In genomic region chr7:127228615-127229303, GRCm38 (mm10) we compare ENCODE assay signal across 9 mouse cellular contexts. TPM values are rescaled to one million over a fixed set of nuclear protein-coding genes. Genes with fewer than 3 reads are reported as not detected.
DNase-seq lines count a peak whose midpoint lies in the region; ATAC-seq and TF ChIP-seq lines count a peak whose summit lies in the region.
"Had no signal": no experiment of that assay in that cellular context is flagged by ENCODE, and none has a peak within 500 bp of the region (broad histone marks: within the 10 kb centered on the region; RNA-seq: fewer than 3 reads in every experiment).

No protein-coding gene starts in this region.

- TF ChIP-seq EP300 in lung, postnatal 0 days (IDR thresholded peaks at IDR 0.05), result no peak

- H3K27me3 ChIP-seq in lung, postnatal 0 days (replicated peaks; ENCODE audit: insufficient read depth, low read length), result no peaks in the 10 kb centered on the region
- H3K27me3 ChIP-seq: hindbrain, embryonic 15.5 days had no signal

- WGBS in lung, postnatal 0 days, result 66% methylated on average over 4 of the region's 4 CpGs

- peak; percentile 87 for TF ChIP-seq CTCF in lung, postnatal 0 days (IDR thresholded peaks at IDR 0.05)

- DNase-seq in B cell, adult 2 months, result peak; percentile 88 to 90
- peak; percentile 96 for DNase-seq in ES-E14 (ENCODE audit: low read depth, low spot score)
- DNase-seq in cerebellum, adult 18-20 months, result peak; percentile 85 to 87
- DNase-seq in frontal cortex, postnatal 36 days (ENCODE audit: low spot score in 2 of 2), result peak; percentile 74 to 85
- DNase-seq in kidney, postnatal 36 days, result peak; percentile 83 to 94
- peak; percentile 83 for DNase-seq in lung, postnatal 0 days (ENCODE audit: low spot score)
- DNase-seq in right cerebral cortex, postnatal 14 days, result peak; percentile 84
- peak; percentile 68 for DNase-seq in yolk sac, embryonic 10.5 days (ENCODE audit: low spot score)

- H3K9ac ChIP-seq in ES-E14 (ENCODE audit: insufficient read depth, low read depth, low read length, poor library complexity, severe bottlenecking), result peak overlapping the region; percentile 66; the same call in 1 of the 2 replicates
- H3K9ac ChIP-seq in lung, postnatal 0 days (replicated peaks; ENCODE audit: low read depth), result no peak overlapping the region
- H3K9ac ChIP-seq: hindbrain, embryonic 15.5 days had no signal

- no peaks in the 10 kb centered on the region for H3K9me3 ChIP-seq in ES-E14 (ENCODE audit: control insufficient read depth, insufficient read depth, low read depth, low read length)
- no peaks in the 10 kb centered on the region for H3K9me3 ChIP-seq in lung, postnatal 0 days (ENCODE audit: low read length)
- H3K9me3 ChIP-seq: hindbrain, embryonic 15.5 days had no signal

- H3K4me3 ChIP-seq in ES-E14 (ENCODE audit: insufficient read depth in 1 of 2, low read depth in 1 of 2, low read length in 2 of 2, poor library complexity in 1 of 2, severe bottlenecking in 1 of 2), result no peak overlapping the region
- no peak overlapping the region for H3K4me3 ChIP-seq in lung, postnatal 0 days (ENCODE audit: low read depth, low read length)
- H3K4me3 ChIP-seq: hindbrain, embryonic 15.5 days had no signal

- ATAC-seq in lung, postnatal 0 days, result peak; percentile 18

- no peak overlapping the region for H3K4me2 ChIP-seq in lung, postnatal 0 days (replicated peaks; ENCODE audit: low read depth, low read length)
- H3K4me2 ChIP-seq: hindbrain, embryonic 15.5 days had no signal

- H3K4me1 ChIP-seq in ES-E14 (ENCODE audit: control insufficient read depth in 2 of 2, insufficient read depth in 2 of 2, low read length in 2 of 2, poor library complexity in 1 of 2), result peaks cover 3 to 17% of the 10 kb centered on the region in 2 experiments; a peak in 2 of 4 replicates
- peaks cover 6% of the 10 kb centered on the region; the same call in 1 of the 2 replicates for H3K4me1 ChIP-seq in lung, postnatal 0 days (ENCODE audit: insufficient read depth, low read depth, low read length)

- peak overlapping the region; percentile 65; the same call in 1 of the 2 replicates for H3K27ac ChIP-seq in ES-E14 (ENCODE audit: insufficient read depth, low read depth, low read length, poor library complexity, severe bottlenecking)
- H3K27ac ChIP-seq in lung, postnatal 0 days (ENCODE audit: low read length), result no peak overlapping the region
- H3K27ac ChIP-seq: hindbrain, embryonic 15.5 days had no signal

- H3K36me3 ChIP-seq in ES-E14 (ENCODE audit: control insufficient read depth, insufficient read depth, low read length, poor library complexity, severe bottlenecking), result peaks cover 8% of the 10 kb centered on the region
- H3K36me3 ChIP-seq in lung, postnatal 0 days (ENCODE audit: insufficient read depth, low read length), result no peaks in the 10 kb centered on the region
- H3K36me3 ChIP-seq: hindbrain, embryonic 15.5 days had no signal

- in situ Hi-C loops in ES-E14 (cut with MboI; ENCODE audit: low sequenced_read_pairs in 2 of 2, unreplicated experiment in 2 of 2), result no loop called here

TF ChIP-seq in ES-E14, 5 proteins besides CTCF, POLR2A, EP300 and RAD21:
- TF ChIP-seq MAFK (IDR thresholded peaks at IDR 0.05; ENCODE audit: insufficient read depth, low read depth, low read length) (no peak), HCFC1 (IDR thresholded peaks at IDR 0.05; ENCODE audit: borderline replicate concordance, insufficient read depth, low read length) (no peak), CHD2 (IDR thresholded peaks at IDR 0.05; ENCODE audit: low read depth, low read length) (no peak), ZNF384 (IDR thresholded peaks at IDR 0.05; ENCODE audit: low read depth, low read length) (no peak), ZC3H11A (IDR thresholded peaks at IDR 0.05; ENCODE audit: borderline replicate concordance, low read depth, low read length) (no peak)
TF ChIP-seq in ES-E14: peak in this region for 0.

RNA-seq across cellular contexts. Expression of gene Zfp553, which starts 4.1 kb away (rescaled TPM):
- 55.2 and 64.7 TPM in 2 replicates for total RNA-seq in ES-E14 (2012; rRNA removed)
- 15.5 and 15.7 TPM in 2 replicates for polyA plus RNA-seq in lung, postnatal 0 days (2015; fragmentation: Nextera tagmentation; extraction: Ambion mirVana)

RNA-seq across cellular contexts. Expression of gene Sept1, which starts 4.2 kb away (rescaled TPM):
- total RNA-seq in ES-E14 (2012; rRNA removed), result 85.8 and 128 TPM in 2 replicates
- 13.0 TPM in 2 replicates for polyA plus RNA-seq in lung, postnatal 0 days (2015; fragmentation: Nextera tagmentation; extraction: Ambion mirVana)

RNA-seq across cellular contexts. Expression of gene Zfp771, which starts 15.3 kb away (rescaled TPM):
- 18.7 and 21.6 TPM in 2 replicates for total RNA-seq in ES-E14 (2012; rRNA removed)
- 34.9 and 36.9 TPM in 2 replicates for polyA plus RNA-seq in lung, postnatal 0 days (2015; fragmentation: Nextera tagmentation; extraction: Ambion mirVana)

RNA-seq across cellular contexts. Expression of gene Mylpf, which starts 20.1 kb away (rescaled TPM):
- total RNA-seq in ES-E14 (2012; rRNA removed), result 322 and 498 TPM in 2 replicates
- polyA plus RNA-seq in lung, postnatal 0 days (2015; fragmentation: Nextera tagmentation; extraction: Ambion mirVana), result 6.4 and 8.0 TPM in 2 replicates

RNA-seq across cellular contexts. Expression of gene Tbc1d10b, which starts 20.5 kb away (rescaled TPM):
- 63.3 and 67.0 TPM in 2 replicates for total RNA-seq in ES-E14 (2012; rRNA removed)
- polyA plus RNA-seq in lung, postnatal 0 days (2015; fragmentation: Nextera tagmentation; extraction: Ambion mirVana), result 14.4 and 15.0 TPM in 2 replicates
